Mouse (Mus musculus): Measurements from ENCODE around the gene Sgk1.
"Not testable (repeated sequence)": the region's sequence is repeated elsewhere in the genome, so short reads cannot be mapped to it uniquely, and the experiment has no call there.

The Sgk1 gene

DNA sequence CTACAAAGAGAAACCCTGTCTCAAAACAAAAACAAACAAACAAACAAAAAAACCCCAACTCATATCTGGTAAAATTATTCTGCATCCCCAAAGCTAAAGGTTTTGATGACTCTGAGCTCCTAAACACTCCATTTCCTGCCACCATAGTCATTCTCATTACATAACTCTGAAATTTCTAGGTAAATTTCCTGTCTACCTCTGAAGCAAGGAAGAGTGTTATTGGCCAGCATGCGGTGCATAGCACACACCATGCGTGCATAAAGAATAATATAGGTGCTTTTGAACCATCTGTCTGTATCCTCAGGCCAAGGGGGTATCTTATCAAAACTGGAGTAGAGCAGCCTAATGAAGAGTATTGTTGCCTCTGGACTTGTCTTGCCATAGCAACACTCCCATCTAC lies 13.8 kb upstream of the Sgk1 start:
- DNase-seq (ENCODE audit: low spot score) = no peak

DNA sequence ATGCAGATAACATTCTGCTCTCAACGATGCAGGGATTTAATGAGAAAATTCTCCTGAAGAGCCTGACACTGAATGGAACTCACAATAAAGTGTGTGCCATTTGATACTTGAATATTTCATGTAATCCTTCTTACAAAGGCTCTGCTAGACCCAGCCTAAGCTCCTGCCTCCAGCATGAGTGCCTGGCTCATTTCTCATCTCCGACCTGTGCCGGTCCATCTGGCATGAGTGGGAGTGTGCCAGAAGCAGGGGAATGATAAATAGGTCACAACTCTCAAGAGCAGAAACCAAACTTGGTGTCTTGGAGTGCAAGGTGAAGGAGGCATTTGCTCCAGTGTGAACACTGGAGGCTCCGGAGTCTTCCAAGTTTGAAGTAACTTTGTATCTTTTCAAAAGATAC lies 13.4 kb upstream of the Sgk1 start:
- DNase-seq (ENCODE audit: low spot score) = no peak

- no peak for DNase-seq (ENCODE audit: low spot score)
Observed at GRCm38 (mm10) chr10:21881837-21882183, 174 bp upstream of the Sgk1 start.

- DNase-seq (ENCODE audit: low spot score) = no peak
Observed at GRCm38 (mm10) chr10:21883587-21883986, 1.6 kb downstream of the Sgk1 start.

GRCm38 (mm10) chr10:21884534-21884933 lies 2.5 kb downstream of the Sgk1 start:
- DNase-seq (ENCODE audit: low spot score) = no peak

GRCm38 (mm10) chr10:21889141-21889765 lies 7.3 kb downstream of the Sgk1 start:
- no peak for DNase-seq (ENCODE audit: low spot score)

GRCm38 (mm10) chr10:21890293-21890692 lies 8.3 kb downstream of the Sgk1 start:
- no peak for DNase-seq (ENCODE audit: low spot score)

DNA sequence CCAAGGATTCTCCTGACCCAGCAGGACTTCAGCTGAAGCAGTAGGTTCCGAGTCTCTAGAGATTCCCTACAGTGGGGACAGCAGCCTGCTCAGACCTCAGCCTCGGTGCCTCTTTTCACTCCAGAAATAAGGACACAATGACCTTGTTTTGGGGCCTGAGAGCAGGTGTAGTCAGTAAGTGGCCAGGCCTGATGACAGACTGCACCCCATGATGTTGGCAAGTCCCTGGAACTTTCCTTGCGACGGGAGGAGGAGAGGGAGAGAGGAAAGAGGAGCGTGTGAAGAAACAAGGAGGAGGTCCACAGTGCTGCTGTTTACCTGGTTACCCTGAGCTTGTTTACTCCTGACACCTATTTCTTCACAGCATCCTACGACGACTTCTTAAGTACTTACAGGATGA lies 9.5 kb downstream of the Sgk1 start:
- DNase-seq (ENCODE audit: low spot score) = no peak

DNA sequence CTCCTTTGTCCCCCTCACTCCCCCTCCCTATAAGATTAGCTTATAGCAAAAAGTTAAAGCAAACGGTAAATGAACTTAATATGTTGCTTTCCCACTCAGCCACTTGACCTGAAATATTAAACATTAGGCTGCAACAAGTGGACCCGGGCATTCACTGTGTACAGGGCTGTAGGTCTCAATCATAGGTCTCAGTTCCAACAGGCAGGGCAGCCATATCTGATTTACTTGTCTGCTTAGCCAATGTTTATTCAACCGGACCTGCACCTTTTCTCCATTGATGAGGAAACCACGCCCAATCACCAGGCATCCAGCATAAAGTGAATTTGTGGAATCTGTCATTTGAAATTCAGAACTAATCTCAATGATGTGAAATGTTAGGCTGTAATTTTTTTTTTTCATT lies 10.1 kb downstream of the Sgk1 start:
- DNase-seq (ENCODE audit: low spot score) = no peak

- no peak for DNase-seq (ENCODE audit: low spot score)
Observed at GRCm38 (mm10) chr10:21898417-21898816, 16.4 kb downstream of the Sgk1 start.

DNA sequence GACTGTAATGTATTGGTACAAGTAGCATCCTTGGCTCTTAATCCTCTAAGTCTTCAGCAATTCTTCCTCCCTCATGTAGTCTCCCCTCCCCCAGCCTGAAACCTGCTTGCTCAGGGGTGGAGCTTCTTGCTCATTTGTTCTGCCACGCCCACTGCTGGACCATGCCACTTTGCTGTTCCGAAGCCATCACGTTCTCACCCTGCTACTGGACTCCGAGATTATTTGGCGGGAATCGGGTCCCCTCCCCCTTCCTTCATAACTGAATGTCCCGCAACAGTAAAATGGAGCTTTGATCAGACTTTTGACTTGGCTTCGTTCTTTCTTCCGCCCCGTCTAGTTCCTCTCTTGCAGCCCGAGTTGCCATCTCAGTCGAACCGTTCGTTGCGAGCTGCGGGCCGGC lies 16.9 kb downstream of the Sgk1 start:
- DNase-seq (ENCODE audit: low spot score) = not testable (repeated sequence)

- no peak for DNase-seq (ENCODE audit: low spot score)
Observed at GRCm38 (mm10) chr10:21899397-21899796, 17.4 kb downstream of the Sgk1 start.

DNA sequence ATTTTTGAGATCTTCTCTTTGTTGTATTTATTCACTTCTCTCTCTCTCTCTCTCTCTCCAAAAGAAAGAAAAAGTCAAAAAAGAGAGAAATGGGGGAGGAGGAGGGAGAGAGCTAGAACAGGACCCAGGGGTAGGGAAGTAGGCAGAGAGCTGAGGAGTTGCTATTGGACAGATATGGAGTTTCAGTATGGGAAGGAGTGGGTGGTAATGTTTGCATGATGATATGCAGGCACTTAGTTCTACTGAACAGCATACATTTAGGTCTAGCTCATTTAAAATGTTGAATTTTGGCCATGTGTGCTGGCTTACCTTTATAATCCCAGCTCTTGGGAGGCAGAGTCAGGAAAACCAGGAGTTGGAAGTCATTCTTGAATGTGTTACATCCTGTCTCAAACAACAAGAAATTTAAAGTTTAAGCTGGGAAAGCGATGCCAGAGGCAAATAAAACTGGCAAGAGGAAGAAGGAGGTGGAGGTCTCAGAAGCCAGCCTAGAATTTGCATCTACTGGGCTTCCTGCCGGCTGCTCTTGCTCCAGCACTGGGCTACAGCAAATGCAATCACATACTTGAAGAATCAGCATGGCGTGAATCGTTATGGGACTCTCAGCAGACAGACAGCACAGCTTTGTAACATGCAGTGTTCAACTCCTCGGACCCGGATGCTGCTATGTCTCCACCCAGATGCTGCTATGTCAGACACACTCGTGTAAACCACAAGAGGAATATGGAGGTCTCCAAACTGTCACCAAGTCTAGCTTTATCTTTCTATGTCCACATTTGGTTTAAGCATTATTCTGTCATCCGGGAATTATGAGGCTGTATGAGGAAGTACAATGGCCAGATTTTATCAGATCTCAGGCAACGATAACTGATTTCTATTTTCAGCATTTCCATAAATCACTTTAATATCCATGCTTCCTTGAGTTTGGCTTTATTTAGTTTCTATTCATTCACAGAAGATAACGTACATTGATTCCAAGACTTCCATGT lies 20.5 kb downstream of the Sgk1 start:
- no peak for DNase-seq (ENCODE audit: low spot score)

- no peak for DNase-seq (ENCODE audit: low spot score)
Observed at GRCm38 (mm10) chr10:21904151-21904550, 22.2 kb downstream of the Sgk1 start.

DNA sequence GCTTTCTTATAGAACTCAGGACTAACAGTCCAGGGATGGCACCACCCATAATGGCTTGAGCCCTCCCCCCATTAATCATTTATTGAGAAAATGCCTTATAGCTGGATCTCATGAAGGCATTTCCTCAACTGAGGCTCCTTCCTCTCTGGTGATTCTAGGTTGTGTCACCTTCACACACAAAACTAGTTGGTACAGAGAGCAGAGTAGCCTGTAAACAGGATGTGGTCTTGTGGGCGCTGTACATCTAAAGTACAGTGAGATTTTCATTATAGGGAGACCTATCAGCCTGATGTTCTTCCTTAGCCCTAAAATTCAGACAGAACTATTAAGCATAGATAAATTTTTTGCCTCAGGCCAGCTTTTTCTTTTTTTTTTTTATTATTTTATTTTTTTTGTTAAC lies 23.6 kb downstream of the Sgk1 start:
- DNase-seq (ENCODE audit: low spot score) = no peak

DNA sequence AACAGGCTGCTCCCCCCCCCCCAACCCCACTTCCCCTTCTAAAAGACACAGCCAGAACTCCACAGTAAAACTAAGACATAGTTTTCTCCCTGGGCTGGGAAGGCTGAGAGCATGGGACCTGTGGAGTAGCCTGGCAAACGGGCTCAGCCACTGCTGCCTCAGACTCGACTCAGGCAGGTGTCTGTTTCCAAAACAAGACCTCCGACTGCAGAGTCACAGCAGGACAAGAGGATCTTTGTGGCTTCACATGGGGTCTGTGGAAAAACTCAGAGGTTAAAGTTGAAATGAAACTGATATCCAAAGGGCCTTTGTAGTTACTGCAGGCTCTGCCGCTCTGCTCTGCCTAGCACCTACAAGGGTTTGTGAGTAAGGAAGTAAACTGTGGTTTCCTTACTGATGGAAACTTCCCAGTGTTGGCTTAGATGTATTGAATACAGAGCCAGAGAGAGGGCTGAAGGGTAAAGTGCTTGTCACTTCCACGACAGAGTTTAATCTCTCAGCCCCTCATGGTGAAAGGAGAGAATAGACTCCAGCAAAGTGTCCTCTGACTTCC lies 25.0 kb downstream of the Sgk1 start:
- DNase-seq (ENCODE audit: low spot score) = no peak

DNA sequence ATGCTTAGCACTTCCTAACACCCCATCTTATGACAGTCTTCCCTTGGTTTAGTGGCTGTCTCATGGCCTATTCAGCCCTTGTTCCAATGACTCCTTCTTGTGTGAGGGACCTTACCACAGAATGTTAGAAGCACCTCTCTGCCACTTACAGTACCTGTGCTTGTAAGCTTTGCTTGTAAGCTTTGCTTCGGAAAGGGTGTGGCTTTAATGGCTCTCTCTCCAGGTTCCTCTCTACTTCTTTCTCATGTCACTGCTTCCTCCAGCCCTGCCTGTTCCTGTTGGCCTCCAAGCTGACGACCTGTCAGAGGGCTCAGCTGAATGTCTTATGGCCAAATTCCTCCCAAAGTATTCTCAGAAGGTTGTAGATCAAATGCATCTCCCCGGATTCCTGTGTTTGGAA lies 25.8 kb downstream of the Sgk1 start:
- DNase-seq (ENCODE audit: low spot score) = no peak

DNA sequence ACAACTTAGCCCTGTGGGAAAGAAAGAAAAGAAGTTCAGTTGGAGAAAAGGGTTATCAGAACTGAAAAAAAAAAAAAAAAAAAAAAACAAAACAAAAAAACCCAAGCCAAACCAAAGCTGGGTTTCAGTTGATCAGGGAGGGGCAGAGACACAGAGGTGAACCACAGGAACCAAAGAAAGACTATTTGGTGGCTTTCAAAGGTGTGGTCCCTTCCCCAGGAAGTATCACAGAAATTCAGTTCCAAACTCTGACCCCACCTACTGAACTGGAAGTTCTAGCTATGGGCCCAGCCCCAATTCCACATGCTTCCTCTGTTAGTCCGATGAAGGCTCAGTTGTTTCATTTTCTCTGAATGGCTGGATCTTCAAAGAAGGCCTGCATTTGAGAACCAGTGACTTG lies 26.7 kb downstream of the Sgk1 start:
- no peak for DNase-seq (ENCODE audit: low spot score)

GRCm38 (mm10) chr10:21910334-21910733 lies 28.4 kb downstream of the Sgk1 start:
- no peak for DNase-seq (ENCODE audit: low spot score)

GRCm38 (mm10) chr10:21911303-21911947 lies 29.4 kb downstream of the Sgk1 start:
- no peak for DNase-seq (ENCODE audit: low spot score)

GRCm38 (mm10) chr10:21914751-21915150 lies 32.8 kb downstream of the Sgk1 start:
- no peak for DNase-seq (ENCODE audit: low spot score)

DNA sequence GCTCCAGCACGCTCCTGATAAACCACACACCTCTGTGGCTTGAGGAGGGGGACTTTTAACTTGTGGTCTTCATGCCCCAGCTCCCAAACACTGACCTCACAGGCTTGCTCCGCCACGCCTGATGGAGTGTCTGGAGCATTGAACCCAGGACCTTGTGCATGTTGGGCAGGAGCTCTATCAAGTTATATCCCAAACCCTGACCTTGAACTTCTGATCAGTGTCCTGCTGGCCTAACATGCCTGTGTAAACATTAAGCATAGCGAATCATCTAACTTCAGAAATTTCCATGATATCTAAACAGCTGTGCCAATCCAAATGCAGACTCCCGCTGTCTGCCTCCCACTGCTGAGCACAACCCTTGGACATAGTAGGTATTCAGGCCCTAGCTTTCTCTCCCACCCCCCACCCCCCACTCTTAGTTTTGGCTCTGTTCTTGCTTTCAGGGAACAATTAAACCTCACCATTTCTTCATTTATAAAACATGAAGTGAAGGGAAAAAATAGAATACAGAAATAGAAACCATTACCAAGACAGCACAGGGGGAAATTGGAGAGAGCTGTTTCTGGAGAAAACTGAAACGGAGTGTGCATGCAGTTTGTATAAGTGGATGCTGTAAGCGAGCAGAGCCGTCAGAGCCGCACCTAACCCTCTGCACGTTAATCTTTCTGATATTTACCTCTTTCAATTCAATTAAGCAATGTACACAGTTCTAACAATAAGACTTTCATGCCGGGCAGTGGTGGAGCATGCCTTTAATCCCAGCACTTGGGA lies 34.5 kb downstream of the Sgk1 start:
- DNase-seq (ENCODE audit: low spot score) = no peak
